Mouse (Mus musculus) mammary gland, adult 2 months (tissue): Measurements from ENCODE around the gene Map1lc3a. TPM values are rescaled to one million over a fixed set of nuclear protein-coding genes. Genes with fewer than 3 reads are reported as not detected.

ENCODE experiments used
- polyA plus RNA-seq: library from polyadenylated mRNA; depleted of rRNA; stranded (reverse); fragments of >200 nt; gene quantifications from 2 replicates; pipeline ENCODE4 v1.2.3, GENCODE M21; 2012; ENCODE audit warnings: low replicate concordance; rRNA removed

Gene Map1lc3a
- 314 and 618 TPM in 2 replicates for polyA plus RNA-seq

GRCm38 (mm10) chr2:155276195-155276594 lies at the start of gene Map1lc3a:
Gene Map1lc3a, plus strand, starts transcription at chr2:155276297.

GRCm38 (mm10) chr2:155236362-155236992 lies 39.6 kb upstream of the Map1lc3a start, which contains the start of gene Dynlrb1:
Gene Dynlrb1, plus strand, starts transcription at chr2:155236533.

Other genes with a start within 250 kb of the Map1lc3a start
- 38.4 and 40.2 TPM in 2 replicates for gene Ahcy, start 201.8 kb upstream of the Map1lc3a start, polyA plus RNA-seq
- gene Itch, start 142.8 kb upstream of the Map1lc3a start, polyA plus RNA-seq, result 4.6 and 8.3 TPM in 2 replicates
- gene Dynlrb1, start 39.8 kb upstream of the Map1lc3a start, polyA plus RNA-seq, result 178 and 324 TPM in 2 replicates
- gene Pigu, start 81.1 kb downstream of the Map1lc3a start, polyA plus RNA-seq, result 24.2 and 64.1 TPM in 2 replicates
- 211 and 262 TPM in 2 replicates for gene Trp53inp2, start 104.8 kb downstream of the Map1lc3a start, polyA plus RNA-seq
- 14.6 and 18.4 TPM in 2 replicates for gene Ncoa6, start 197.6 kb downstream of the Map1lc3a start, polyA plus RNA-seq
- 251 and 371 TPM in 2 replicates for gene Acss2, start 241.7 kb downstream of the Map1lc3a start, polyA plus RNA-seq
- gene Ggt7, start 241.9 kb downstream of the Map1lc3a start, polyA plus RNA-seq, result 8.9 and 14.3 TPM in 2 replicates